Mouse (Mus musculus): ENCODE results near the gene Abr.
A peak's percentile ranks its signal among the peaks of the same experiment; 100 is the strongest.

Abr gene

DNA sequence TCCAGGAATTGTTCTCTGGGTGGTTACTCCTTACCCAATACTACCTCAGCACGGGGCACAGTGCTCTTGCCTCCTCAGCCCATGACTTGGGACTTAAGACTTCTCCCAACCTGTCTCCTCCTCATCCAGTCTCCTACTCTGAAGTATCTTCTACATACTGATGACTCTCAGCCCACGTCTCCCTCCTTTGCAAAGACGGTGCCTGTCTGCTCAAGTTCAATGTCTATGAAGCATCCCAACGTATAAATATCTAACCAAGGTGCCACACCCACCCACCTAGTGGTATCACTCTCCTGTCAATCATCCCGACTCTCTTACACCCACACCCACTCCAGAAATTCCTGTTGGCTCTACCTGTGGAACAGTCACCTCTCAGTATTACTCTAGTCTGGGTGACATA is 103.5 kb downstream of the Abr start:
- no peak for DNase-seq (ENCODE audit: low read depth, low spot score)

DNA sequence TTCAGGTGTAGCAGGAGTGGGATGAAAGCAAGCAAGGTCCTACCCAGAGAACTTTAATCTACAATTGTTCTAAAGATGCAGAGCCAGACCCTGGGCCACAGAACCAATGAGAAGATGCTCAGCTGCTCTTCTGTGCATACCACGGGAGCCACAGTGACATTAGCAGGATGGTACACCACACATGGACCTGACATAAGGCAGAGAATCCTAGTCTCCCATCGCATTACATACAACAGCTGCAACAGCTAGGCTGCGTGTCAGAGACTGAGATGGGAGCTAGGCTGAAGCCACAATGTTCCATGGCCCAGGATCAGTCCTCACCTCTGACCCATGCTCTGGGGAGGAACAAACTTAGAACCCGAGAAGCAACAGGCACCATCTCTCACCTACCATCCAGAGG is 104.0 kb downstream of the Abr start:
- DNase-seq (ENCODE audit: low read depth, low spot score) = no peak

DNA sequence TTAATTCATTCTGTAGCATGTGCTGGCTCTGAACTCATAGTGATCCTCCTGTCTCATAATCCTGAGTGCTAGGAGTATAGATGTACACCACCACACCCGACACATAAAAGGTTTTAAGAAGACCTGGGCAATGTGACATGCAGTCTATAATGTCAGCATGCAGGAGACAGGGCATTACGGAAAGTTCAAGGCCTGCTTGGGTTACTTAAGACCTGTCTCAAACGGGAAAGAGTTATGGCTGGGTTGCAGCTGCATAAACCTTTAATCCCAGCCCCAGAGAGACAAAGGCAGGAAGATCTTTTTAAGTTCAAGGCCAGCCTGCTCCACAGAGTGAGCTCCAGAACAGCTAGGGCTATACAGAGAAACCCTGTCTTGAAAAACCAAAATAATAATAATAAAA is 105.2 kb downstream of the Abr start:
- no peak for DNase-seq (ENCODE audit: low read depth, low spot score)

DNA sequence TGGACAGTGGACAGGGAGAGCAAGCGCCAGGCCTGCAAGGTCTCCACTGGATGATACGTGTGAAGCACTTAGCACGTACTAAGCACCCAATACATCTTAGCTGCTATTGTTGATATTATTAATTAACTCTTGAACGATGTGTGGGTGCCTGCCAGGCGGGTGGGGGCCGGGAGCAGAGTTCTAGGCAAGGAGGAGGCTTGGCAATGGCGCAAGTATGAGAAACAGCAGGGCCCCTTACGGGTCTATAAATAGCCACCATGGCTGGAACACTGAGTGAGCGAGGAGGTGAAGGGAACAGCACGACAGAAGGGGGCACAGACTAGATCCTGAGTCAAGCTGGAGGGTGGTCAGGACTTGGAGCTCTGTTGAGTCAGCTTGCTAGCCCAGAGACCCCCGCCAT is 107.0 kb downstream of the Abr start:
- no peak for DNase-seq (ENCODE audit: low read depth, low spot score)

DNA sequence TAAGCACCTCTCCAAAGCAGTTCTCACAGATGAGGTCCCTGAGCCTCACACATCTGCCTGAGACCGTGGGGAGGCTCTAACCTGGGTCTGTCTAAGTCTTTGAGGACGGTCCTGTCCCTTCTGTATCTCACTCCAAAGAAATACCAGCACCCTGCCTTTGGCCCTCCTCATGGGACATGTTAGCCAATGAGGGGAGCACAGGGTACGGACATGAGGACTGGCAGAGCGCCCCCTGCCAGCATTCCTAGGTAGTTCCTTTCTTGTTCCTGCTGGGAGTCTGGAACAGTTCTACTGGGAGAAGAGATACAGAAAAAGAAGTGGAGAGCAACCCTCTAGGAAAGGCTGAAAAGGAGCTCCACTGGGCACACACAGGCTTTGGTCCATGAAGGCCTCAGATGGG is 111.1 kb downstream of the Abr start:
- peak; percentile 69 for DNase-seq (ENCODE audit: low read depth, low spot score)

DNA sequence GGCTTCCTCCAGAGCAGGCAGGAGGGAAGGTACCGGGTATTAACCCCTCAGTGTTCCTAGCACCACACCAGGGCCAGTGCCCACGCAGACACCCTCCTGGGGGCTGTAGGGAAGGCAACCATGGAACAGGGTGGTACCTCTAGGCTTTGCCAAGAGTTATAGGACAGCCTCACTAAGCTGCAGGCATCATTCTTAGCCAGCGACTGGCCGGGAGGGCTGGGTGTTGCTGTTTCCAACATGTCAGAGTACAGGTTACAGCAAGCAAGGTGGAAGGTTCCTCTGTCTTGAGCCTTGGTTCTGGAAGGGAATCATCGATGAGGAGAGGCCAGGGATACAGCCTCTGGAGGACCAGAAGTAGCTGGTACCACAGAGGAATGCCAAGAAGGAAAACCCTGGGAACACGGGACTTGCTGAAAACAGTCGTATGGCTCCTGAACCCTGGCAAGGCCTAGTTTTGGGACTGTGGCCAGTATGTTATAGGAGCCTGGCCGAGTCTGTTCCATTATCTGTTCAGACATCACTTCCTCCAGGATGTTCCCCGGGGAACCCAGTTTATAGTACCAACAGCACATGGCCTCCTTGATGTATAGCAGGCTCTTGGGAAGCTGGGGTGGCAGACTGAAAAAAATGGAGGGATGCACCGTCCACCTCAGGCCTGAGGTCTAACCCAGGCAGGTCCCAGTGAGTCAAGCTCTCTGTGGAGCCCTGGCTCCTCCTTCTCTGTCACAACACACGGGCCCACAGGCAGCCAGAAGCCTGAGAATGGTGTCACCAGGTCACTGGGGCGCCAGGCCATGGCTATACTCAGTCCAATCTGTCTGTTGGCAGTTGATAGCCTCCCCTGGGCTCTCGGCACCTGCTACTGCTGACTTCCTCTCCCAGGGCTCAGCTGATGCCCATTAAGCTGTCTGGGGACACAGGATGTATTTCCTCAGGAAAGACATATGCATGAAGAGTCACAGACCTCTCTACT is 112.1 kb downstream of the Abr start:
- no peak for DNase-seq (ENCODE audit: low read depth, low spot score)

DNA sequence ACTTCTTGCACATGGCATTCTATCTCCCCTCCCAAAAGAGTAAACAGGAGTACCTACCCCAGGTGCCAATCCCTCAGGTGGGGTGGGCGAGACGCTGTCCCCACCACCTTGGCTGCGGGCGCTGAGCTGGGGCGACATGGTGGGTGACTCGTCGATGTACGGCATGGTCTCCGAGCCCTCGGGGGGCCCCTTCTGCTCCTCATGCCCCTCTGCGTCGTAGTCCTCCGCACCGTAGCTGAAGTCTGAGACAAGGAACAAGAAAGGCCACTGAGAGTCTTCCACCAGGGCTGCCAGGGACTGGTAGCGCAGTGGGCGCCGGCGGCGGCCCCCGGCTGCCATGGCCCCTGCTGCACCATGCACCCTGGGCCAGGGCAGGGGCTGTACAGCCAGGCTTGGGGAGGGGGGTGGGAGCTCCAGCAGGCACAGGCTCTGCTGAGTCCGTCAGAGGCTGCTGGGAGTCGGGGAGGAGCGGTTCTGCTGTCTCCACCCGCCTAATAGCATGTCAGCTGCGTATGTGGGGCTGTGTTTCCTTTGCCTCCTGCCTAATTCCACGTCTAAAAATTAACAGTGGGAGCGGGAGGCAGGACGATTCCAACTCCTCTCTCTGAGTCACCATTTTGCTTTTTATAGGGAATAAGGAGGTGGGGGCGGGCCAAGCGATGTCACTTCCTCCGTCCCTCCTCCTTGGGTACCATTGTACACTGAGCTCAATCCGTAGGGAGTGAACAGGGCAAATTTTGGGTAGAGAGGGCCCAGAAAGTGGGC is 113.1 kb downstream of the Abr start:
- no peak for DNase-seq (ENCODE audit: low read depth, low spot score)

DNA sequence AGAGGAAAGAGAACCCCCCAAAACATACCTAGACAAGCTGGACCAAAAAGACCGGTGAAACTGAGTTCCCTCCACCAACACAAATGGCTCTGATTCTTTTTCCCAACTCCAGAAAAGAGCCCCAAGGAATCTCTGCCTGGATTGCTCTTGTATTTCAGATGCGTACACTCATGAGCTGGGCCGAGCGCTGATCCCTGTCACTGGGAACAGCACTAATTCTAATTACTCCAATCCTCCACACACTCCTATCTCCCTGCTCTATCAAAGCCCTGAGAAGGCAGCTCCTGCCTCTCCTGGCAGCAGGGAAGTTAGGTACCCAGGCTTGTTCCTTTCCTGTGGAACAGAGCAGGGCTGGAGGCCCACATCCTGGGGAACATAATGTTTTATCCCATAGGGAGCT is 114.0 kb downstream of the Abr start:
- no peak for DNase-seq (ENCODE audit: low read depth, low spot score)

DNA sequence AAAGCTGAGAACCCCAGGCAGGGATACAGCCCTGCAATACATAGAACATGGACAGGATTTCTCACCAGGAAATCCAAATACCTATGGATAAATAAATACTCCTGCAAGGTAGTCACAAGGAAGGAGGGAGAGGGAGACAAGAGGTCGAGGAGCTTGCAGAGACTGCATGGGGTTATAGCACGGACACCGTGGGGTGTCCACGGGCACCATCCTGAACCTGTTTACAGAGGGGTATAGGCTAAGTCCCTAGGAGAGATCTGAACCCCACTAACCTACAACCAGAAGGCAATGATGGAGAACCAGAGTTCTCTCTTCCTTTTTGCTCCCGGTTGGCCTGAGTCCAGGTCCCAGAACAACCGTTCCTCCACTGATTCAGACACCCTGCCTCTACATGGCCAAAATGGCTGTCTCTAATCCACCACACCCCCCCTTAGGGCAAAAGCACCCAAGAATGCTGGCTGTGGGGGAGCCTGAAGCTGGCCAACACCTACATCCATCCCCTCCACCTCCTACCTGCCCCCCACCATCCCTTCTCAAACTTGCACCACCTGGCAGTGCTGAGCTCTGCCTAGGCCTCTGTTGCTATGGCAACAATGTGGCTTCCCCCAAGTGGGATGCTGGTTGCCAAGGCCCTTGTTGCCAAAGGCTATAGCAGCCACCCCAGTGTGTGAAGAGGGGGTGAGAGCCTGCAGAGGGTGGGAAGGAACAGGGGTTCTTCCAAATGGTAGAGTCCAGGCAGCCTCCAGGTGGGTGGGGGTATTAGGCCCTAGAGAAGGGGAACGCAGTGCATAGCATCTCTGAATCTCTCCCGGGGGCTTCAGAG is 114.6 kb downstream of the Abr start:
- DNase-seq (ENCODE audit: low read depth, low spot score) = no peak

DNA sequence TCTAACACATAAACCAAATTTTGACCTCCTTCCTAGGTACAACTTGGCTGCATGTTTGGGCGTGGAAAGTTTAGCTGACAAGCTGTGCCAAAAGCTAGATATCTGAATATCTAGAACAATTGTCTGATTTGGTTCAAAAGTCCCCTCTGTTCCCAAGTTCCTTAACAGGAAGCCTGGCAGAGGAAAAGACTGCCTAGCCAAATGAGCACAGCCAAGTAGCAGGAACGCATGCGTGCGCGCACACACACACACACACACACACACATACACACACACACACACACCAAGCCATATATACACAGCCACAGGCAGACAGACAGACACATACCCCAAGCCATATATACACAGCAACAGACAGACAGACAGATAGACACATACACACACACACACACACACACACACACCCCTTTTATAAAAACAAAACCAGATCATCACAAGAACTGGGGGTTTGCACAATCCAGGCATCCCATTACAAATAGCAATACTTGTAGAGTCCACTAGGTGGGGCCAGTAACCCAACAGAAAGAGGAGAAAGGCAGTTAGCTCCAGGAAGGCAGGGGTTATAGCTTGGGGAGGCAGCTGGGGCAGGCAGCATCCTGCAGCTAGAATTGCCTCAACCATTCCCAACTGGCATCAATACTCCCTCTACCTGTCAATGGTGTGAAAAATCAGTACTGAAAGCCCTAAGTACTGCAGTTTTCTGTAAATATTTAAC is 115.4 kb downstream of the Abr start:
- DNase-seq (ENCODE audit: low read depth, low spot score) = no peak

DNA sequence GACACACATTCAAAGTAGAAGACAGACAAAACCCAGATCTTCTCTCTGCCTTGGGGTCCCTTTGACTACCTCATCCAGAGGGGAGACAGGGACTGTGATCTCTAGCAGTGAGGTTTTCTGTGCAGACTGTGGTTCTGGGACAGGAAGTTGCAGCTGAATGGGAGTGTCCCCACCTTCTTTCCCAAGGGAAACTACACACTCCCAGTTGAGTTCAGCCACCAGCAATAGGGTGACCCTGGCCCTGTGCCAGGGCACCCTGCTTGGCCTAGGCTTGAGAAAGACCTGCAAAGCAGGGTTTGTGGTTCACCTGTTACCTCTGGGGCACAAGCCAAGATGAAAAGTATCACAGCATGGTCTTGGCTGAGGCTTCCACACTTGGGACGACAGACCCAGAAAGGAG is 117.0 kb downstream of the Abr start:
- no peak for DNase-seq (ENCODE audit: low read depth, low spot score)

DNA sequence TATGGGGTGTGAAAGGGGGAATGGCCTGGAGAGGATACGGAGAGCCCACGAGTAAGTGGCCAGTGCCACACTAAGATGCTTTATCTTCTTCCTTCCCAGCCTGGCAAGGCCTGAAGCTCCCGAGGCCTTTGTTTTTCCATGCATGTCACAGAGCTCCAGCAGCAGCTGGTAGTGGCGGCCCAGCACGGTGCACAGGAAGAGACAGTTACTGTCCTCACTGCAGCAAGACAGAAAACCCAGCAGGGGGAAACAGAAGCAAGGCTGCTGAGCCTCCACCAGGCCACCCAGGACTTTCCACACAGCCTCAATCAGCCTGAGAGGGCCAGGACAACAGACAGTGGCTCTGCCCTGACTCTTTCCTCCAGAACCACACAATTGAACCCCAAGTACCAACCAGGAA is 118.1 kb downstream of the Abr start:
- no peak for DNase-seq (ENCODE audit: low read depth, low spot score)

DNA sequence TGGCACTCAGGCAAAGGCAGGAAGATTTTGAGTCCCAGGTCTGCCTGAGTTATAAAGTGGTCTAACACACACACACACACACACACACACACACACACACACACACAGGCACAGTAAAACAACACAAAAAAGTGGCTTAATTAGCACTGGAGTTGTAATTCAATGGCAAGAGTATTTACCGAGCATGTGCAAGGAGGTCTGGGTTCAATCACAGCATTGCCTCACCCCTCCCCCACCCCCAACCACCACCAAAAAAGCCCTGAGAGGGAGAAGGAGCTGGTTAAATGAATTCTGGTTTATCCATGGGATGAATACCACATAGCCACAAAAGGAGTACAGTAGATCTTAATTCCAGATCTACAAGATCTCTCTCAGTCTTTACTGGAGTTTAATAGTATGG is 122.1 kb downstream of the Abr start:
- no peak for DNase-seq (ENCODE audit: low read depth, low spot score)

DNA sequence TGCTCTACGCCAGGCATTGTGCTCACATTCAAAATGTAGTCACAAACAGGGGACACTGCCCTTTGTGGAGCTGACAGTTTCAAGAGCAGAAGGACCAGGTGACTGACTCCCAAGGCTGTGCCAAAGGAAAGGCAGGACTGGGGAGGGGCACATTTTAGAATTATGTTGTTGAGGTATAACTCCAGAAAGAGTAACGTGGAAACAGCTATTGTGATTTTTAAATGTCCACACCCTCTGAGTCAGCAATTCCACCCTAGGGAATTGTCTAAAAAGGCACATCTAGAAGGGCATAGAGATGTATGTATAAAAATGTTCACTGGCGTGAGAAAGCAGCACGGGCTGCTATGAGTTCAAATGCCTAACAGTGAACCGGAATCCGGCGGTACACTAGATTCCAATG is 122.5 kb downstream of the Abr start:
- no peak for DNase-seq (ENCODE audit: low read depth, low spot score)

DNA sequence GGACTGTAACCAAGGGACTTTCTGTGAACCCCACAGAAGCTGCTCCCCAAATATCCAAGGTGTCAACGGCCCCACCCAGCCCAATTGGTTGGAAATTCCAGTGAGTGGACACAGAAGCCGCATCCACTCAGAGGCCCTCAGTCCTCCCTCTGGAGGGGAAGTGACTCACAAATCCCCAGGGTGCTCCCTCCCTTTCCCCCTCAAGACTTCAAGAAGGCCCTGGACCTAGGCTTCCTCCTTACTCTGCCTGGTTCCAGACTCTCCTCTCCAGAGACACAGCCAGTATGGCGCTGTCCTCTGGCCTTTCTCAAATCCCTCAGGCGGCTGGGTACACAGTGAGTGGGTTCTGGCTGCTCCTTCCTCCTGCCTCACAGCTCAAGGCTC is 124.4 kb downstream of the Abr start:
- DNase-seq (ENCODE audit: low read depth, low spot score) = no peak

DNA sequence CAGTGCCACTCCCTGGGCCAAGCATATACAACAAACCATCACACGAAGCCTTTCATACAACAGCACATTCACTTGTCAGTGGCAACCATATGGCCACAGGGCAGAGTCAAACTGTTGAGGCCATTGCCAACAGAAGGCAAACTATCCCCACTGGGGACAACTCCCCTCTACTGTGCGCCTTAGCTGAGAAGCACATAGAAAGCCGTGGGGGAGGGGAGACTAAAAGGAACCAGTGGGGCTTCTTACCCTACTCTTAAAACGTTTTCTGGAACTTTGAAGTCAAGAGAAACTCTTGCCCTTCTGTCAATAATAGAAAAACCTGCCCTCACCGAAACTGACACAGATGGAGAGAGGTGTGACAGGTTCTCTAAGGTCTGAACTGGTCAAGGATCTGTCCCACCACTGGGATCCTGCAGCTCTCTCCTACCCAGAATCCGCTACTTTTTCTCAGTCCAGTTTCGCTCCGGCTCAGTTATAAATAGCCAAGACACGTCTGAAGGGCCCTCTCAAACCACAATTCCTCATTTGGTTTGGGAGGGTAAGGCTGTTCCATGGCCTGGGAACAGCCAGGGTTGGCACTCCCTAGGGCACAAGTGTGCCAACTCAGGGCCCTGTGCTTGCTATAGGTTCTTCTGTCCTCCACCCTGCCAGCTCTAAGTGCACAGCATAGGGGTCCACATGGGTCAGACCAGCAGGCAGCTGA is 124.9 kb downstream of the Abr start:
- no peak for DNase-seq (ENCODE audit: low read depth, low spot score)

DNA sequence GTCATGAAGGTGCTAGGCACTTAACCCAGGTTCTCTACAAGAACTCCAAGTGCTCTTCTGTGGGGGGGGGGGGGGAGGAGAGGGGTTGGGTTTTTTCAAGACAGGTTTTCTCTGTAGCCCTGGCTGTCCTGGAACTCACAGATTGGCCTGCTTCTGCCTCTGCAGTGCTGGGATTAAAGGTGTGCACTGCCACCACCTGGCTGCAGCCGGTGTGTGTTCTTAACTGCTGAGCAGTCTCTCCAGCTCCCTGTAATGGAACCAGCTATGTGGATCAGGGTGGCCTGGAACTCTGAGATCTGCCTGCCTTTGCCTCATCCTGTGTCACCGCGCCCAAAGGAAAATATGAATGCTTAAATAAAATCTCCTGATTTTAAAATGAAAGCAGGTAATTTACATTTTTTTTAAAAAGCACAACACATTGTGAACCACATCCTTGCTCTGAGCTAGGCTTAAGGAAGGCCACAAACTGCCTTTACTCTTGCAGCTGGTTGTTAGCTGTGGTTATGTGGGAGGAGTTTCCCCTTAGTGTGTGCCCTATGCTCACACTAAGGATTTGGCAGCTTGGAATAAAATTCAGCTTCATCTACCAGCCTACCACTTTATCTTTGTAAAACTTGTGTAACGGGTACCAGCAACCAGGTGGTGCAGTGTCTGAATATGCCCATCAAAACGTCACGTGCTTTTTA is 125.9 kb downstream of the Abr start:
- no peak for DNase-seq (ENCODE audit: low read depth, low spot score)

DNA sequence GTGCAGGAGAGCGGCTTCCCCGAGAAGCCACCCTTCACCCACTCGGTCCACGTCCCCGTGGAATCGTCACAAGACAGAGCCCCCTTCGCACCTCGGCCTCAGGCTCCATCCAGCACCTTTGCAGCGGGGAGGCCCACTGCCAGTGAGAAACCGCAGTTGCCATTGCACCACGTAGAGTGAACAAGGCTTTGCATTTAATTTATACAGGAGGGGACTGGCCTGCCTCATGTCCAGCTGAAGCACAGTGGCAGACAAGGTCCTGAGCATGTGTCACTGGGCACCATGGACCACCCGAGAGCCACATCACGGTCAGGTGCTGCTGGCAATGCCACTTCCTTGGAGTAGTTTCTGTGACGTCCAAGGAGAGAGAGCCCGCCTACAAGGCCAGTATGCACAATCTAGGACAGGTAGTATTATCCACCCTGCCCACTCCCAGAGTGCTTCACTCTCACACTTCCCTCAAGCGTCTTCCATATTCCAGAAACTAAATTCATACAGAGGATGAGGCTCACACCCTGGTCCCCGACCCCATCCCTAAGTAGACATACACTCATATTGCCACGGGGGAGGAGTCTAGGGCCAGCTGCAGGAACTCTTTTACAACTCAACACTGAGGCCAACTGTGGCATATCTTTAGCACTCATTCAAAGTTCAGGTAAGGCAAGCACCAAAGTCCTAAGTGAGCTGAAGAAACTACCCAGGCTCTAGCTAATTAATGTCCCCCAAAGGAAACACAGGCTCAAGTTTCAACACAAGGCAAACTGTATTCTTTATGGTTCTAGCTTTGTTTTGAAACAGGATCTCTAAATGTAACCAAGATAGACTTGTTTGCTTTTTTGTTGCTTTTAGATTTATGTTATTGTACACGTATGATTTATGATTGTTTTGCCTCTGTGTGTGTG is 126.7 kb downstream of the Abr start:
- no peak for DNase-seq (ENCODE audit: low read depth, low spot score)

All from WW6 (cell line).